Mouse (Mus musculus): ENCODE results near the gene Actl6a. TPM values are rescaled to one million over a fixed set of nuclear protein-coding genes. Genes with fewer than 3 reads are reported as not detected.

The Actl6a gene
- polyA plus RNA-seq, 1 experiment from 2014 or later, result 278 TPM

Other genes with a start within 250 kb of the Actl6a start
- gene Kcnmb3, start 214.1 kb upstream of the Actl6a start, polyA plus RNA-seq (2016; fragmentation: Nextera tagmentation; extraction: Ambion mirVana), result 0.07 TPM in 1 of 2 replicates, not detected in the other
- 40.3 and 43.7 TPM in 2 replicates for gene Zfp639, start 196.0 kb upstream of the Actl6a start, polyA plus RNA-seq (2016; fragmentation: Nextera tagmentation; extraction: Ambion mirVana)
- 22.1 and 33.7 TPM in 2 replicates for gene Mfn1, start 176.8 kb upstream of the Actl6a start, polyA plus RNA-seq (2016; fragmentation: Nextera tagmentation; extraction: Ambion mirVana)
- 46.4 and 49.4 TPM in 2 replicates for gene Gnb4, start 89.7 kb upstream of the Actl6a start, polyA plus RNA-seq (2016; fragmentation: Nextera tagmentation; extraction: Ambion mirVana)
- 273 and 298 TPM in 2 replicates for gene Ndufb5, start 30.7 kb downstream of the Actl6a start, polyA plus RNA-seq (2016; fragmentation: Nextera tagmentation; extraction: Ambion mirVana)
- gene Mrpl47, start 31.3 kb downstream of the Actl6a start, polyA plus RNA-seq (2016; fragmentation: Nextera tagmentation; extraction: Ambion mirVana), result 34.6 and 38.6 TPM in 2 replicates
- gene Usp13, start 111.2 kb downstream of the Actl6a start, polyA plus RNA-seq (2016; fragmentation: Nextera tagmentation; extraction: Ambion mirVana), result 8.3 and 8.7 TPM in 2 replicates

Measured in midbrain, embryonic 10.5 days (tissue).